Mouse (Mus musculus) C3H10T1/2 (cell line): ENCODE measurements around the gene Fbxw10. TPM values are rescaled to one million over a fixed set of nuclear protein-coding genes. Genes with fewer than 3 reads are reported as not detected.

ENCODE experiments used
- polyA plus RNA-seq, 2 experiments: library from polyadenylated mRNA; unstranded; fragments of >200 nt; fragmentation: generic; extraction: Trizol; gene quantifications; one replicate each; pipeline ENCODE4 v1.2.1; 2012; ENCODE audit warnings: missing spikeins in 2 of 2

Fbxw10 gene
- polyA plus RNA-seq = under 1 TPM in 1 of 2 experiments, not detected in 1; 0.33 TPM

DNA sequence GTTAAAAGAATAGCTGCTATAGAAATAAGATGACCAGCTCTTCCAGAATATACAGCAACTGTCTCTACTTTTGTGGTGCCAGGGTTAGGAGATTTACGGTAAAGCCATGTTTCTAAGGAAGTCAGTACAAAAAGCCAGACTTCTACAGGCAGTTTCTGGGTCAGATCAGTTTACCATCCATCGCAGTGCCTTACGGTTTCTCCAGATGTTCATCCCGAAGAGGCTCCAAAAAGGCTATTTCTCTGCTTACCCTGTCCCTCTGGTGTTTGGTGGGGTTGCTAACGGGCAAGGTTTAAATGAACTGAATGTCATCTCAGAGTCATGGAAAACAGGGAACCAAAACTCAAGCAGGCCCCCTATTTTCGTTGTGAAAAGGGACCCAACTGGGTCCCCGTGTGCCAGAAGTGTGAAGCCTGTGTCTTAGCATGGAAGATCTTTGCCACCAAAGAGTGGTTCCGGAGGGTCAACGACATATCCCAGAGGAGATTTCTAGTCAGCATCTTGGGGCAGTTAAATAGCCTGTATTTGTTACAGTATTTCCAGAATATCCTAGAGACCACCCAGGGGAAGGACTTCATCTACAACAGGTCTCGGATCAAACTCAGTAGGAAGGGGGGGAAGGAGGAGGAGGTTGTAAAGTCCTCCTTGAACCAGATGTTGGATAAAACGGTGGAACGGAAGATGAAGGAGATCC lies at the start of gene Fbxw10:
Gene Fbxw10, plus strand, starts transcription at position 109 of the 694 bp plus-strand sequence.

DNA sequence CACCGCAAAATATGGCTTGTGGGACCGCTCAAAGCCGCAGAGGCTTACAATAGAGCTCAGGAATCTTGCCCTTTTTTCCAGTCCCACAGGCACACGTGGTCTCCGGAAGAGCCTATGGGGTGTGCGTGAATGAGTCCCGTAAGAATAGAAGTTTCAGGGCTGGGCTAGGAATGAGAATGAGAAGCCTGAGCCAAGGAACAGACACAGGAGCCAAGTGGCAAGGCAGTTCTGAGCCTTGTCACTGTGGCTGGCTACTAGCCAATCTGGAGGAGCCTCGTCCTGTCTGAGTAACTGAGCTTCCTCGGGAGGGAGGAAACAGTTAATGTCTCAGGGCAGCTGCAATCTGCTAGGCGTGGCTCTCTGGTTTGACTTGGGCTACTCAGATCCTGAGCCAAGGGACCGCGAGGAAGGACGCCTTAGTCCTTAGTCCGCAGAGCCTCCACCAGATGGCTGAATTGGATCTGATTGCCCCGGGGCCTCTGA lies 26.8 kb upstream of the Fbxw10 start, which contains the start of gene Trim16:
Gene Trim16, plus strand, starts transcription at position 173 of the 483 bp plus-strand sequence.

GRCm38 (mm10) chr11:62879220-62880048 lies 32.6 kb downstream of the Fbxw10 start, which contains the start of gene Tvp23b:
Tvp23b (plus strand) TSS chr11:62879455.

Other genes starting within 250 kb of the Fbxw10 start
- gene Lrrc75a, start 198.5 kb upstream of the Fbxw10 start, polyA plus RNA-seq = 10 to 100 TPM in 1 of 2 experiments, 1 to 10 TPM in 1; 5.8 to 12.0 TPM
- 10 to 100 TPM in 1 of 2 experiments, 1 to 10 TPM in 1; 9.2 to 37.9 TPM for gene Mmgt2, start 198.4 kb upstream of the Fbxw10 start, polyA plus RNA-seq
- gene Zfp287, start 115.2 kb upstream of the Fbxw10 start, polyA plus RNA-seq = 1 to 10 TPM in 1 of 2 experiments, under 1 TPM in 1; 0.14 to 2.2 TPM
- not detected for gene Gm10428, start 94.0 kb upstream of the Fbxw10 start, polyA plus RNA-seq
- gene Zfp286, start 57.6 kb upstream of the Fbxw10 start, polyA plus RNA-seq = not detected
- 1 to 10 TPM; 1.7 to 2.8 TPM for gene Trim16, start 26.8 kb upstream of the Fbxw10 start, polyA plus RNA-seq
- gene Tvp23b, start 32.4 kb downstream of the Fbxw10 start, polyA plus RNA-seq = 10 to 100 TPM in 1 of 2 experiments, 1 to 10 TPM in 1; 1.1 to 20.8 TPM
- gene Cdrt4, start 104.1 kb downstream of the Fbxw10 start, polyA plus RNA-seq = under 1 TPM in 1 of 2 experiments, not detected in 1; 0.12 TPM
- under 1 TPM in 1 of 2 experiments, not detected in 1; 0.04 TPM for gene Tekt3, start 214.6 kb downstream of the Fbxw10 start, polyA plus RNA-seq